Mouse (Mus musculus): ENCODE measurements at regions not wholly inside any gene's neighbourhood (a gene's known extent, or its start where the extent isn't known, plus 50 kb on each side); places are given as distances from the start of the nearest gene placed in this dataset.

GRCm38 (mm10) chr9:35359699-35360098, 61.2 kb upstream of the Cdon start:
- WGBS, result 55% methylated on average over 6 of the region's 6 CpGs
- H3K4me3 ChIP-seq (ENCODE audit: insufficient read depth, low read depth, low read length), result no peak overlapping the region
- no peaks in the 10 kb centered on the region for H3K27me3 ChIP-seq (replicated peaks; ENCODE audit: control insufficient read depth, insufficient read depth, low read length)
- no peaks in the 10 kb centered on the region for H3K36me3 ChIP-seq (ENCODE audit: control insufficient read depth, insufficient read depth, low read length)
- H3K27ac ChIP-seq (ENCODE audit: insufficient read depth, low read depth, low read length), result no peak overlapping the region
- TF ChIP-seq POLR2A (IDR thresholded peaks at IDR 0.05; ENCODE audit: low read depth, low read length), result no peak
- no peak for TF ChIP-seq CTCF (conservative IDR thresholded peaks at IDR 0.05; ENCODE audit: insufficient read depth, insufficient read length, low read depth, low read length)
- no peaks in the 10 kb centered on the region for H3K4me1 ChIP-seq (ENCODE audit: control insufficient read depth, insufficient read depth, low read length)
- no peak for DNase-seq

GRCm38 (mm10) chr9:35360139-35361100, 60.5 kb upstream of the Cdon start:
- Histone ChIP-seq H3K36me3 (ENCODE audit: control insufficient read depth, insufficient read depth, low read length) (no peaks in the 10 kb centered on the region), H3K4me3 (ENCODE audit: insufficient read depth, low read depth, low read length) (no peak overlapping the region), H3K27me3 (replicated peaks; ENCODE audit: control insufficient read depth, insufficient read depth, low read length) (no peaks in the 10 kb centered on the region), H3K27ac (ENCODE audit: insufficient read depth, low read depth, low read length) (no peak overlapping the region), H3K4me1 (ENCODE audit: control insufficient read depth, insufficient read depth, low read length) (no peaks in the 10 kb centered on the region)
- 36% methylated on average over 6 of the region's 6 CpGs for whole genome bisulfite sequencing
- TF ChIP-seq CTCF (conservative IDR thresholded peaks at IDR 0.05; ENCODE audit: insufficient read depth, insufficient read length, low read depth, low read length), result no peak
- TF ChIP-seq POLR2A (IDR thresholded peaks at IDR 0.05; ENCODE audit: low read depth, low read length), result no peak
- DNase-seq, result peak; percentile 52

- TF ChIP-seq CTCF (conservative IDR thresholded peaks at IDR 0.05; ENCODE audit: insufficient read depth, insufficient read length, low read depth, low read length) (no peak), POLR2A (IDR thresholded peaks at IDR 0.05; ENCODE audit: low read depth, low read length) (no peak)
Measured at GRCm38 (mm10) chr9:35361432-35361831, 59.5 kb upstream of the Cdon start.

GRCm38 (mm10) chr9:35362276-35362675, 58.7 kb upstream of the Cdon start:
- TF ChIP-seq CTCF (conservative IDR thresholded peaks at IDR 0.05; ENCODE audit: insufficient read depth, insufficient read length, low read depth, low read length), result no peak
- no peak for TF ChIP-seq POLR2A (IDR thresholded peaks at IDR 0.05; ENCODE audit: low read depth, low read length)
- Histone ChIP-seq H3K36me3 (ENCODE audit: control insufficient read depth, insufficient read depth, low read length) (no peaks in the 10 kb centered on the region), H3K4me1 (ENCODE audit: control insufficient read depth, insufficient read depth, low read length) (no peaks in the 10 kb centered on the region), H3K4me3 (ENCODE audit: insufficient read depth, low read depth, low read length) (no peak overlapping the region), H3K27me3 (replicated peaks; ENCODE audit: control insufficient read depth, insufficient read depth, low read length) (no peaks in the 10 kb centered on the region), H3K27ac (ENCODE audit: insufficient read depth, low read depth, low read length) (no peak overlapping the region)
- 54% methylated on average over 7 of the region's 7 CpGs for WGBS
- DNase-seq, result peak; percentile 16

More at GRCm38 (mm10) chr9:35361432-35361831, 59.5 kb upstream of the Cdon start:
- no peak overlapping the region for H3K4me3 ChIP-seq (ENCODE audit: insufficient read depth, low read depth, low read length)
- 77% methylated on average over 4 of the region's 4 CpGs for WGBS
- DNase-seq, result no peak
- no peaks in the 10 kb centered on the region for H3K4me1 ChIP-seq (ENCODE audit: control insufficient read depth, insufficient read depth, low read length)
- no peak overlapping the region for H3K27ac ChIP-seq (ENCODE audit: insufficient read depth, low read depth, low read length)
- H3K27me3 ChIP-seq (replicated peaks; ENCODE audit: control insufficient read depth, insufficient read depth, low read length), result no peaks in the 10 kb centered on the region
- H3K36me3 ChIP-seq (ENCODE audit: control insufficient read depth, insufficient read depth, low read length), result no peaks in the 10 kb centered on the region

- no peaks in the 10 kb centered on the region for H3K27me3 ChIP-seq (replicated peaks; ENCODE audit: control insufficient read depth, insufficient read depth, low read length)
- DNase-seq, result no peak
- H3K27ac ChIP-seq (ENCODE audit: insufficient read depth, low read depth, low read length), result no peak overlapping the region
- H3K4me1 ChIP-seq (ENCODE audit: control insufficient read depth, insufficient read depth, low read length), result no peaks in the 10 kb centered on the region
- no peak for TF ChIP-seq POLR2A (IDR thresholded peaks at IDR 0.05; ENCODE audit: low read depth, low read length)
- TF ChIP-seq CTCF (conservative IDR thresholded peaks at IDR 0.05; ENCODE audit: insufficient read depth, insufficient read length, low read depth, low read length), result no peak
- H3K4me3 ChIP-seq (ENCODE audit: insufficient read depth, low read depth, low read length), result no peak overlapping the region
- 77% methylated on average over 5 of the region's 5 CpGs for WGBS
- no peaks in the 10 kb centered on the region for H3K36me3 ChIP-seq (ENCODE audit: control insufficient read depth, insufficient read depth, low read length)
Measured at GRCm38 (mm10) chr9:35363079-35363478, 57.8 kb upstream of the Cdon start.

- Histone ChIP-seq H3K27me3 (replicated peaks; ENCODE audit: control insufficient read depth, insufficient read depth, low read length) (no peaks in the 10 kb centered on the region), H3K4me3 (ENCODE audit: insufficient read depth, low read depth, low read length) (no peak overlapping the region), H3K36me3 (ENCODE audit: control insufficient read depth, insufficient read depth, low read length) (no peaks in the 10 kb centered on the region), H3K4me1 (ENCODE audit: control insufficient read depth, insufficient read depth, low read length) (no peaks in the 10 kb centered on the region), H3K27ac (ENCODE audit: insufficient read depth, low read depth, low read length) (no peak overlapping the region)
- 71% methylated on average over 4 of the region's 4 CpGs for WGBS
- TF ChIP-seq POLR2A (IDR thresholded peaks at IDR 0.05; ENCODE audit: low read depth, low read length) (no peak), CTCF (conservative IDR thresholded peaks at IDR 0.05; ENCODE audit: insufficient read depth, insufficient read length, low read depth, low read length) (no peak)
- DNase-seq, result no peak
Measured at GRCm38 (mm10) chr9:35363936-35364335, 57.0 kb upstream of the Cdon start.

- H3K27ac ChIP-seq (ENCODE audit: insufficient read depth, low read depth, low read length), result no peak overlapping the region
- H3K27me3 ChIP-seq (replicated peaks; ENCODE audit: control insufficient read depth, insufficient read depth, low read length), result no peaks in the 10 kb centered on the region
- no peak for TF ChIP-seq POLR2A (IDR thresholded peaks at IDR 0.05; ENCODE audit: low read depth, low read length)
- no peak for TF ChIP-seq CTCF (conservative IDR thresholded peaks at IDR 0.05; ENCODE audit: insufficient read depth, insufficient read length, low read depth, low read length)
- no peak for DNase-seq
- H3K4me3 ChIP-seq (ENCODE audit: insufficient read depth, low read depth, low read length), result no peak overlapping the region
- H3K4me1 ChIP-seq (ENCODE audit: control insufficient read depth, insufficient read depth, low read length), result no peaks in the 10 kb centered on the region
- WGBS, result 80% methylated on average over 5 of the region's 5 CpGs
- H3K36me3 ChIP-seq (ENCODE audit: control insufficient read depth, insufficient read depth, low read length), result no peaks in the 10 kb centered on the region
Measured at GRCm38 (mm10) chr9:35365975-35366374, 55.0 kb upstream of the Cdon start.

Data from kidney, adult 2 months (tissue).